Mouse (Mus musculus): Measurements from ENCODE around the gene Magi1.

GRCm38 (mm10) chr6:94183354-94183851 is 100.3 kb downstream of the Magi1 start:
- no peak for TF ChIP-seq POLR2A (IDR thresholded peaks at IDR 0.05; ENCODE audit: borderline replicate concordance, control insufficient read depth, low read depth, low read length)
- no peak for TF ChIP-seq CTCF (IDR thresholded peaks at IDR 0.05; ENCODE audit: control insufficient read depth, insufficient read depth, low read length)

Data from bone marrow, adult 2 months (tissue).